Mouse (Mus musculus) C3H10T1/2 (cell line): ENCODE measurements around the gene Serpinb6b. TPM values are rescaled to one million over a fixed set of nuclear protein-coding genes. Genes with fewer than 3 reads are reported as not detected.

ENCODE experiments used
- polyA plus RNA-seq, 2 experiments: library from polyadenylated mRNA; unstranded; fragments of >200 nt; fragmentation: generic; extraction: Trizol; gene quantifications; one replicate each; pipeline ENCODE4 v1.2.1; 2012; ENCODE audit warnings: missing spikeins in 2 of 2

The Serpinb6b gene
- polyA plus RNA-seq: under 1 TPM; 0.09 to 0.11 TPM

GRCm38 (mm10) chr13:32964989-32965811 lies at the start of gene Serpinb6b:
Serpinb6b (plus strand) TSS chr13:32965209.

GRCm38 (mm10) chr13:33002950-33003349 lies 37.9 kb downstream of the Serpinb6b start, which contains the start of gene Serpinb9:
Serpinb9 (plus strand) TSS chr13:33003250.

DNA sequence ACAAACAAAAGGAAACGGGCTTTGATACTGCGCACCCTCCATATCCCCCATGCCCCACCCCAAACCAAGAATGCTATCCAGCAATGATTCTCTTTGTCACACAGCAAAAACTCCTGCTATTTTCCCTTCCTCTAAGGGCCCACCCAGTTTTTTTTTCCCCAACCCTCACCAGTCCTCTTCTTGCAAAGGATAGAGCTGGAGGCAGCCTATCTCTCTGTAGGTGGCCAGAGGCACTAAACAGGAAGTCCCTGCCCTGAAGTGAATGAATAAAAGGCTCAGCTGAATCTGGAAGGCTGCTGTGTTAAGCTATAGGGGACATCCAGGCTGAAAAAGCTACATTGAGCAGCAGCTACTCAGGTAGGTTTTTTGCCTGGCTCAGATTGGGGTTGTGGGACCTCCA lies 62.2 kb downstream of the Serpinb6b start, which contains the start of gene Serpinb9b:
TSS of gene Serpinb9b (plus strand) at position 173 of the 400 bp plus-strand sequence.

Other genes starting within 250 kb of the Serpinb6b start
- gene Mylk4, start 181.3 kb upstream of the Serpinb6b start, polyA plus RNA-seq: under 1 TPM in 1 of 2 experiments, not detected in 1; 0.01 TPM
- gene Wrnip1, start 163.2 kb upstream of the Serpinb6b start, polyA plus RNA-seq: 10 to 100 TPM in 1 of 2 experiments, 1 to 10 TPM in 1; 6.3 to 23.6 TPM
- not detected for gene D930007J09Rik, start 162.4 kb upstream of the Serpinb6b start, polyA plus RNA-seq
- gene Serpinb1a, start 114.0 kb upstream of the Serpinb6b start, polyA plus RNA-seq: 10 to 100 TPM in 1 of 2 experiments, 1 to 10 TPM in 1; 2.6 to 49.3 TPM
- gene Serpinb1c, start 67.0 kb upstream of the Serpinb6b start, polyA plus RNA-seq: under 1 TPM; 0.02 to 0.05 TPM
- gene Serpinb9, start 38.0 kb downstream of the Serpinb6b start, polyA plus RNA-seq: 1 to 10 TPM in 1 of 2 experiments, under 1 TPM in 1; 0.51 to 6.3 TPM
- gene Serpinb9b, start 62.2 kb downstream of the Serpinb6b start, polyA plus RNA-seq: under 1 TPM; 0.14 to 0.25 TPM
- gene Serpinb1b, start 113.4 kb downstream of the Serpinb6b start, polyA plus RNA-seq: under 1 TPM; 0.22 to 0.27 TPM
- not detected for gene Serpinb9c, start 194.5 kb downstream of the Serpinb6b start, polyA plus RNA-seq
- not detected for gene Serpinb9d, start 227.8 kb downstream of the Serpinb6b start, polyA plus RNA-seq